Mouse (Mus musculus) v-Abl transformed pro-B cells (cell line): ENCODE data around the gene Tex48.

ENCODE experiments used
- in situ Hi-C, 2 experiments: fragments of 400-800 bp; cut with MboI; formaldehyde crosslinking; loops; one replicate each; pipeline ENCODE4 v1.15.1; 2025; ENCODE audit not compliant: unreplicated experiment in 2 of 2

Tex48 gene

GRCm38 (mm10) chr4:63557124-63558059 lies 64.8 kb downstream of the Tex48 start:
- in situ Hi-C loops = loop anchor here in 1 of 2 experiments (5.0 kb wide), 1 partner anchor 185 kb away; no protein-coding TSS in a partner anchor
